In the genomic region with DNA sequence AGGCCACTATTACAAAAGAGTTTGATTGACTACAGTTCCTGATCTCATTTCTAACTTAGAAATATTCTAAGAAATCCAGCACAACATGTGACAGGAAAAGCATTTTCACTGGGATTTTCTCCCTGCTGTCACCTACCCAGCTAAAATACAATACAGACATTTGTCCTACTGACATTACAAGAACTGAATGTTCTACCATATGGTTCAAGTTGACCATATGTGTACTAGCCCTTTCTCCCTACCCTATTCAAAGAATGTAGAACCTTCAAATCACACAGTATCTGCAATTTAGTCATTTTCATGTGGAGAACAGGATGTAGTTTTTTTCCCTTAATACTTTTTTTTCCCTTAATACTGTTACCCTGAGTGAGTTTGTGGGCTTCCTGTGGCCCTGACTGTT, we compare ENCODE assay signal across 22 mouse cellular contexts.
DNase-seq lines count a peak whose midpoint lies in the region; ATAC-seq and TF ChIP-seq lines count a peak whose summit lies in the region.
"Had no signal": no experiment of that assay in that cellular context is flagged by ENCODE, and none has a peak within 500 bp of the region (broad histone marks: within the 10 kb centered on the region; RNA-seq: fewer than 3 reads in every experiment).

No protein-coding gene starts in this region.

- no peak overlapping the region for H3K4me2 ChIP-seq in forebrain, postnatal 0 days (ENCODE audit: low read depth)
- no peak overlapping the region for H3K4me2 ChIP-seq in heart, embryonic 15.5 days
- no peak overlapping the region for H3K4me2 ChIP-seq in kidney, postnatal 0 days (ENCODE audit: low read length)
- H3K4me2 ChIP-seq: embryonic facial prominence, embryonic 15.5 days; hindbrain, embryonic 13.5 days; limb, embryonic 15.5 days; lung, embryonic 14.5 days; midbrain, embryonic 13.5 days had no signal

- ATAC-seq in forebrain, postnatal 0 days, result no peak
- no peak for ATAC-seq in heart, embryonic 15.5 days (replicated peaks; ENCODE audit: insufficient number of reproducible peaks, insufficient read depth, low FRiP score, low read depth)
- ATAC-seq in kidney, postnatal 0 days (replicated peaks; ENCODE audit: low FRiP score, low read depth), result peak; percentile 46; the same call in 1 of the 2 replicates
- ATAC-seq: forebrain, embryonic 16.5 days; inflammation-experienced regulatory T-cells, adult 6 months; midbrain, embryonic 13.5 days had no signal

- TF ChIP-seq CTCF in forebrain, postnatal 0 days (IDR thresholded peaks at IDR 0.05; ENCODE audit: low read depth), result no peak
- TF ChIP-seq CTCF in kidney, postnatal 0 days (IDR thresholded peaks at IDR 0.05; ENCODE audit: low read depth), result no peak

- no peak overlapping the region for H3K9ac ChIP-seq in forebrain, postnatal 0 days
- H3K9ac ChIP-seq in heart, embryonic 15.5 days, result no peak overlapping the region
- H3K9ac ChIP-seq in kidney, postnatal 0 days (ENCODE audit: low read depth, low read length), result no peak overlapping the region
- H3K9ac ChIP-seq: embryonic facial prominence, embryonic 15.5 days; hindbrain, embryonic 13.5 days; limb, embryonic 15.5 days; liver, embryonic 14.5 days; lung, embryonic 14.5 days; midbrain, embryonic 13.5 days had no signal

- no peak for DNase-seq in forebrain, embryonic 10.5 days (ENCODE audit: extremely low spot score, low spot score)
- DNase-seq in forebrain, postnatal 0 days, result no peak
- DNase-seq in heart, adult 18-20 months, result no peak
- peak; percentile 55 for DNase-seq in kidney, postnatal 0 days (ENCODE audit: low spot score)
- no peak for DNase-seq in kidney, postnatal 14 days
- no peak for DNase-seq in frontal cortex, postnatal 25 days (ENCODE audit: low spot score in 2 of 2)
- DNase-seq in thymus, postnatal 4 days, result no peak
- DNase-seq: adrenal gland, postnatal 10 days; cerebellum, adult 18-20 months; cerebellum, postnatal 25 days; kidney, adult 18-20 months; lung, embryonic 14.5 days; right cerebral cortex, postnatal 14 days had no signal

- no peak overlapping the region for H3K4me3 ChIP-seq in forebrain, embryonic 10.5 days
- H3K4me3 ChIP-seq in forebrain, postnatal 0 days (ENCODE audit: low read depth, low read length), result no peak overlapping the region
- H3K4me3 ChIP-seq in heart, embryonic 15.5 days, result no peak overlapping the region
- no peak overlapping the region for H3K4me3 ChIP-seq in kidney, postnatal 0 days (replicated peaks; ENCODE audit: low read depth, low read length)
- H3K4me3 ChIP-seq: embryonic facial prominence, embryonic 15.5 days; hindbrain, embryonic 13.5 days; left cerebral cortex, adult 2 months; limb, embryonic 15.5 days; midbrain, embryonic 13.5 days had no signal

- H3K27ac ChIP-seq in forebrain, embryonic 10.5 days, result peak overlapping the region; percentile 20; the same call in 1 of the 2 replicates
- no peak overlapping the region for H3K27ac ChIP-seq in forebrain, postnatal 0 days (ENCODE audit: low read depth, low read length)
- peak overlapping the region; percentile 47; the same call in 1 of the 2 replicates for H3K27ac ChIP-seq in heart, embryonic 15.5 days
- H3K27ac ChIP-seq in kidney, postnatal 0 days, result peak overlapping the region; percentile 68
- H3K27ac ChIP-seq: embryonic facial prominence, embryonic 15.5 days; hindbrain, embryonic 13.5 days; left cerebral cortex, adult 2 months; limb, embryonic 15.5 days; liver, embryonic 14.5 days; midbrain, embryonic 13.5 days had no signal

- no peaks in the 10 kb centered on the region for H3K36me3 ChIP-seq in forebrain, embryonic 10.5 days (replicated peaks)
- H3K36me3 ChIP-seq in forebrain, postnatal 0 days (ENCODE audit: insufficient read depth), result no peaks in the 10 kb centered on the region
- no peaks in the 10 kb centered on the region for H3K36me3 ChIP-seq in heart, embryonic 15.5 days
- no peaks in the 10 kb centered on the region for H3K36me3 ChIP-seq in kidney, postnatal 0 days (ENCODE audit: insufficient read depth, low read length)
- H3K36me3 ChIP-seq: embryonic facial prominence, embryonic 15.5 days; hindbrain, embryonic 13.5 days; limb, embryonic 15.5 days; midbrain, embryonic 13.5 days had no signal

- no peaks in the 10 kb centered on the region for H3K4me1 ChIP-seq in forebrain, embryonic 10.5 days
- H3K4me1 ChIP-seq in forebrain, postnatal 0 days (ENCODE audit: insufficient read depth), result no peaks in the 10 kb centered on the region
- H3K4me1 ChIP-seq in heart, embryonic 15.5 days (replicated peaks), result no peaks in the 10 kb centered on the region
- no peaks in the 10 kb centered on the region for H3K4me1 ChIP-seq in kidney, postnatal 0 days (replicated peaks; ENCODE audit: insufficient read depth, low read length)
- H3K4me1 ChIP-seq: embryonic facial prominence, embryonic 15.5 days; hindbrain, embryonic 13.5 days; limb, embryonic 15.5 days; midbrain, embryonic 13.5 days had no signal

- no peaks in the 10 kb centered on the region for H3K9me3 ChIP-seq in forebrain, embryonic 10.5 days
- no peaks in the 10 kb centered on the region for H3K9me3 ChIP-seq in forebrain, postnatal 0 days (ENCODE audit: low read length)
- H3K9me3 ChIP-seq in heart, embryonic 15.5 days (replicated peaks), result no peaks in the 10 kb centered on the region
- H3K9me3 ChIP-seq in kidney, postnatal 0 days (replicated peaks; ENCODE audit: low read length), result no peaks in the 10 kb centered on the region
- H3K9me3 ChIP-seq: embryonic facial prominence, embryonic 15.5 days; hindbrain, embryonic 13.5 days; limb, embryonic 15.5 days; midbrain, embryonic 13.5 days had no signal

- H3K27me3 ChIP-seq in forebrain, embryonic 10.5 days (ENCODE audit: poor library complexity, severe bottlenecking), result no peaks in the 10 kb centered on the region
- H3K27me3 ChIP-seq in forebrain, postnatal 0 days (ENCODE audit: insufficient read depth, low read length), result no peaks in the 10 kb centered on the region
- H3K27me3 ChIP-seq in heart, embryonic 15.5 days, result no peaks in the 10 kb centered on the region
- H3K27me3 ChIP-seq in kidney, postnatal 0 days (ENCODE audit: insufficient read depth, low read length), result no peaks in the 10 kb centered on the region
- H3K27me3 ChIP-seq: embryonic facial prominence, embryonic 15.5 days; hindbrain, embryonic 13.5 days; limb, embryonic 15.5 days; midbrain, embryonic 13.5 days had no signal
